In genomic region chr9:55139958-55140357, GRCm38 (mm10) we compare ENCODE assay signal across 13 mouse cellular contexts. TPM values are rescaled to one million over a fixed set of nuclear protein-coding genes. Genes with fewer than 3 reads are reported as not detected.
DNase-seq lines count a peak whose midpoint lies in the region; ATAC-seq and TF ChIP-seq lines count a peak whose summit lies in the region.
"Had no signal": no experiment of that assay in that cellular context is flagged by ENCODE, and none has a peak within 500 bp of the region (broad histone marks: within the 10 kb centered on the region; RNA-seq: fewer than 3 reads in every experiment).

No protein-coding gene starts in this region.

- no peak overlapping the region for H3K4me3 ChIP-seq in forebrain, postnatal 0 days (ENCODE audit: low read depth, low read length)
- H3K4me3 ChIP-seq in forebrain, embryonic 15.5 days = no peak overlapping the region
- H3K4me3 ChIP-seq in kidney, embryonic 14.5 days (ENCODE audit: low read length) = no peak overlapping the region
- H3K4me3 ChIP-seq: limb, embryonic 10.5 days; neural tube, embryonic 13.5 days had no signal

- no peak overlapping the region for H3K4me2 ChIP-seq in forebrain, postnatal 0 days (ENCODE audit: low read depth)
- H3K4me2 ChIP-seq in forebrain, embryonic 15.5 days (replicated peaks) = no peak overlapping the region
- H3K4me2 ChIP-seq in kidney, embryonic 14.5 days (replicated peaks; ENCODE audit: low read depth, low read length) = no peak overlapping the region
- H3K4me2 ChIP-seq: hindbrain, embryonic 14.5 days; neural tube, embryonic 13.5 days had no signal

- no peak overlapping the region for H3K9ac ChIP-seq in forebrain, postnatal 0 days
- no peak overlapping the region for H3K9ac ChIP-seq in forebrain, embryonic 15.5 days (replicated peaks)
- H3K9ac ChIP-seq in kidney, embryonic 14.5 days (ENCODE audit: low read depth, low read length) = no peak overlapping the region
- H3K9ac ChIP-seq: hindbrain, embryonic 14.5 days; neural tube, embryonic 13.5 days had no signal

- H3K36me3 ChIP-seq in forebrain, postnatal 0 days (ENCODE audit: insufficient read depth) = no peaks in the 10 kb centered on the region
- H3K36me3 ChIP-seq in forebrain, embryonic 15.5 days = no peaks in the 10 kb centered on the region
- no peaks in the 10 kb centered on the region for H3K36me3 ChIP-seq in kidney, embryonic 14.5 days (ENCODE audit: control insufficient read depth, insufficient read depth, low read length)
- H3K36me3 ChIP-seq: limb, embryonic 10.5 days; neural tube, embryonic 13.5 days had no signal

- H3K4me1 ChIP-seq in forebrain, postnatal 0 days (ENCODE audit: insufficient read depth) = no peaks in the 10 kb centered on the region
- H3K4me1 ChIP-seq in forebrain, embryonic 15.5 days = no peaks in the 10 kb centered on the region
- no peaks in the 10 kb centered on the region for H3K4me1 ChIP-seq in kidney, embryonic 14.5 days (ENCODE audit: control insufficient read depth, insufficient read depth, low read length)
- H3K4me1 ChIP-seq: limb, embryonic 10.5 days; neural tube, embryonic 13.5 days had no signal

- H3K27me3 ChIP-seq in forebrain, postnatal 0 days (ENCODE audit: insufficient read depth, low read length) = no peaks in the 10 kb centered on the region
- no peaks in the 10 kb centered on the region for H3K27me3 ChIP-seq in forebrain, embryonic 15.5 days
- no peaks in the 10 kb centered on the region for H3K27me3 ChIP-seq in kidney, embryonic 14.5 days (ENCODE audit: control insufficient read depth, insufficient read depth, low read length)
- H3K27me3 ChIP-seq: neural tube, embryonic 13.5 days had no signal

- 66% methylated on average over 5 of the region's 5 CpGs for WGBS in forebrain, postnatal 0 days
- 77% methylated on average over 5 of the region's 5 CpGs for WGBS in forebrain, embryonic 15.5 days
- 70% methylated on average over 5 of the region's 5 CpGs for WGBS in kidney, embryonic 14.5 days

- no peak for DNase-seq in forebrain, postnatal 0 days
- DNase-seq in kidney, postnatal 14 days = peak; percentile 20
- DNase-seq in NIH3T3 (ENCODE audit: low read depth) = peak; percentile 43
- DNase-seq in lung, postnatal 10 days = peak; percentile 71
- no peak for DNase-seq in left cerebral cortex, adult 8-10 months (ENCODE audit: low spot score in 2 of 2)
- DNase-seq: embryo, embryonic 11 days had no signal

- no peak for ATAC-seq in forebrain, postnatal 0 days
- no peak for ATAC-seq in forebrain, embryonic 15.5 days (replicated peaks)
- no peak for ATAC-seq in kidney, embryonic 14.5 days (ENCODE audit: low FRiP score, low TSS enrichment)
- ATAC-seq in erythroblast, adult 5-6 weeks (replicated peaks; ENCODE audit: low FRiP score, poor library complexity, severe bottlenecking) = no peak
- ATAC-seq: forebrain, embryonic 16.5 days had no signal

- no peak overlapping the region for H3K27ac ChIP-seq in forebrain, postnatal 0 days (ENCODE audit: low read depth, low read length)
- no peak overlapping the region for H3K27ac ChIP-seq in forebrain, embryonic 15.5 days (replicated peaks)
- H3K27ac ChIP-seq in kidney, embryonic 14.5 days (ENCODE audit: low read depth, low read length) = no peak overlapping the region
- H3K27ac ChIP-seq: hindbrain, embryonic 14.5 days; limb, embryonic 10.5 days; neural tube, embryonic 13.5 days had no signal

- TF ChIP-seq CTCF in forebrain, postnatal 0 days (IDR thresholded peaks at IDR 0.05; ENCODE audit: low read depth) = peak; percentile 20; the same call in 1 of the 2 replicates

- H3K9me3 ChIP-seq in forebrain, postnatal 0 days (ENCODE audit: low read length) = no peaks in the 10 kb centered on the region
- H3K9me3 ChIP-seq in forebrain, embryonic 15.5 days = no peaks in the 10 kb centered on the region
- no peaks in the 10 kb centered on the region for H3K9me3 ChIP-seq in kidney, embryonic 14.5 days (ENCODE audit: control insufficient read depth, low read length)
- H3K9me3 ChIP-seq: limb, embryonic 10.5 days; neural tube, embryonic 13.5 days had no signal

RNA-seq across cellular contexts. Expression of gene Ube2q2, which starts 8.7 kb away (rescaled TPM):
- total RNA-seq in forebrain, postnatal 0 days (2014; rRNA removed) = 32.6 and 34.1 TPM in 2 replicates
- polyA plus RNA-seq in forebrain, postnatal 0 days (2015; fragmentation: Nextera tagmentation; extraction: Ambion mirVana) = 24.9 and 32.3 TPM in 2 replicates
- polyA plus RNA-seq in forebrain, embryonic 15.5 days (2015; fragmentation: Nextera tagmentation; extraction: Ambion mirVana) = 34.8 and 38.2 TPM in 2 replicates
- 37.6 and 40.8 TPM in 2 replicates for polyA plus RNA-seq in kidney, embryonic 14.5 days (2014; fragmentation: Nextera tagmentation; extraction: Ambion mirVana)
- 9.6 and 11.1 TPM in 2 replicates for total RNA-seq in erythroblast, adult 5-6 weeks (2015; ENCODE audit: low replicate concordance)
- total RNA-seq in erythroblast, adult 5-6 weeks (2017; ENCODE audit: low replicate concordance) = 10.9 and 15.4 TPM in 2 replicates
- 10 to 100 TPM; 65.1 to 76.6 (median 73.1) TPM for total RNA-seq in left cerebral cortex, adult 8-10 months (2022)

Comparison
In these comparisons a context has a peak if more than half of its experiments do, and no peak if none do; other contexts are left out.
1. DNase-seq: peak in kidney, postnatal 14 days (single experiment), NIH3T3 (single experiment) and lung, postnatal 10 days (single experiment); none in forebrain, postnatal 0 days (single experiment) and left cerebral cortex, adult 8-10 months (0 of 2).